Mouse (Mus musculus) retina, adult 2 months (tissue): ENCODE data around the gene Mycs.

Experiments used
- DNase-seq: peaks from one replicate; pipeline ENCODE4 v3.0.0-alpha.2; 2012; ENCODE audit warnings: low read depth, low spot score

Gene Mycs

GRCm38 (mm10) chrX:5469165-5469564, at the start of gene Mycs:
Gene Mycs (minus strand): TSS chrX:5469265.
- DNase-seq, result no peak

DNA sequence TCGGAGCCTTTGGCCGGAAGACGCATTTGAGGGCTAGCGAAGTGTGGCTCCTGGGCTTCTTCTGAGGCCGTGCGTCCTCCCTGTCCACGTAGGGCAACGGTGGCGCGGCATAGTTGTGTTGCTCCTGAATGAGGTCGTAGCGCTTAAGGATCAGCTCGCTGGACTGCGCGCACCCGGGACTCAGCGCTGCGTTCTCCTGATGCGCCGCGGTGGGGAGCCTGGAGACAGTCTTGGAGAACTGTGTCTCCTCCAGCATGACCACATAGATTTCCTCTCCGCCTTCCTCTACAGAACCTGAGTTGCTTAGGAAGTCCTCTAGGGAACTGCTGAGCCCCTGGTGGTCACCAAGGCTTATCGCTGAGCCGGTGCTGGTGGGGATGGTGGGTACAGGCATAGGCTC, 1.0 kb downstream of the Mycs start:
- no peak for DNase-seq
